Mouse (Mus musculus) intestine, embryonic 15.5 days (tissue): Measurements from ENCODE around the gene Hic1. TPM values are rescaled to one million over a fixed set of nuclear protein-coding genes. Genes with fewer than 3 reads are reported as not detected.

Experiments used
- ATAC-seq: fragments of 200-750 bp; cut with Nextera tagmentation; 2 replicates; pipeline ENCODE4 v1.8.0; 2017; ENCODE audit warnings: moderate TSS enrichment, moderate library complexity
- H3K27ac ChIP-seq: fragments of 300-500 bp; sonication (generic); 2 replicates; pipeline ENCODE4 v1.5.1; 2015; ENCODE audit warnings: mild to moderate bottlenecking, inconsistent platforms
- H3K27me3 ChIP-seq: fragments of 300-500 bp; sonication (generic); replicated peaks from 2 replicates; pipeline ENCODE4 v1.6.1; 2015; ENCODE audit warnings: inconsistent platforms
- H3K36me3 ChIP-seq: fragments of 300-500 bp; sonication (generic); 2 replicates; pipeline ENCODE4 v1.6.1; 2015; ENCODE audit warnings: inconsistent platforms
- H3K4me1 ChIP-seq: fragments of 300-500 bp; sonication (generic); replicated peaks from 2 replicates; pipeline ENCODE4 v1.6.1; 2015; ENCODE audit warnings: inconsistent platforms
- H3K4me2 ChIP-seq: fragments of 300-500 bp; sonication (generic); replicated peaks from 2 replicates; pipeline ENCODE4 v1.6.1; 2015; ENCODE audit warnings: mild to moderate bottlenecking, inconsistent platforms
- H3K4me3 ChIP-seq: fragments of 300-500 bp; sonication (generic); replicated peaks from 2 replicates; pipeline ENCODE4 v1.5.1; 2015; ENCODE audit warnings: inconsistent platforms
- H3K9ac ChIP-seq: fragments of 300-500 bp; sonication (generic); 2 replicates; pipeline ENCODE4 v1.6.1; 2015; ENCODE audit warnings: inconsistent platforms
- H3K9me3 ChIP-seq: fragments of 300-500 bp; sonication (generic); 2 replicates; pipeline ENCODE4 v1.6.1; 2016; ENCODE audit warnings: inconsistent platforms
- WGBS: fragments of 180-500 bp; shearing (Covaris S2); methylation state at CpG from one replicate; pipeline ENCODE4 v1.1.7; 2015; 5-methylcytosine and 5-hydroxymethylcytosine counted together
- polyA plus RNA-seq: library from polyadenylated mRNA; unstranded; fragments of >200 nt; fragmentation: Nextera tagmentation; extraction: Ambion mirVana; gene quantifications from 2 replicates; pipeline ENCODE4 v1.2.1, GENCODE M21; 2015

Gene Hic1
- polyA plus RNA-seq, 1 experiment from 2014 or later: 22.0 TPM

DNA sequence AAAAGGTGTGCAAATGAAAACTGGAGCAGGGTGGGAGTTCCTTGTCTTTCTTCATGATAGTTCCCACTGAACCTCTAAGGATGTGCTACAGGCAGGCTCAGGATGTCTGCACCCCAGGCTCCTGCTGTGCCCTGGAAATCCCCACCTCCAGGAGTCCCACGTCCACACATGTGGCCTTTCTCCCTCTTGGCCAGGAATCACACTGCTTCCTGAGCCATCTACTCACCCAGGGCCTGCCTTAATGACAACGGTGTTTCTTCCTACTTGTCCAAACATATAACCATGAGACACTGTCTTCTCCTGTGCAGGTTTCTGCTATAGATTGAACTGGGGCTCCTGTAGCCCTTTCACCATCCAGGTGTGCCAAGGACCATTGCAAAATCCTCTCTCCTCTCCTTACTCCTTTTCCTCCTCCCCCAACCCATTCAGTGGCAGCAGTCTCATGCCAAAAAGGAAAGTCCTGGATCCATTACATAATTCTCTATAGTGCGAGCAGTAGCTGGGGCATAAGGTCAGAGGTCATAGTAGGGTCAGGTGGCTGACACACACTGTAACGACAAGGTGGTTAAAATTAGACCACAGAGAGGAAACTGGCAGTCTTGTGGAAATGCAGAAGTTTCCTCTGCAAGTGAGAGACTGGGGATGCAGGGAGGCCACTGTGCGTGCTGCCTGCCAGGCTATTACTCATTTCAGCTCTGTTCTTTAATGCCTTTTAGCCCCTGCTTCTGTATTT is 32.5 kb downstream of the Hic1 start:
- Histone ChIP-seq H3K9me3 (no peaks in the 10 kb centered on the region), H3K4me1 (peaks cover 50% of the 10 kb centered on the region), H3K27ac (no peak overlapping the region), H3K4me3 (no peak overlapping the region), H3K36me3 (no peaks in the 10 kb centered on the region), H3K9ac (no peak overlapping the region), H3K4me2 (no peak overlapping the region), H3K27me3 (no peaks in the 10 kb centered on the region)
- WGBS: 44% methylated on average over 5 of the region's 5 CpGs
- ATAC-seq: no peak

DNA sequence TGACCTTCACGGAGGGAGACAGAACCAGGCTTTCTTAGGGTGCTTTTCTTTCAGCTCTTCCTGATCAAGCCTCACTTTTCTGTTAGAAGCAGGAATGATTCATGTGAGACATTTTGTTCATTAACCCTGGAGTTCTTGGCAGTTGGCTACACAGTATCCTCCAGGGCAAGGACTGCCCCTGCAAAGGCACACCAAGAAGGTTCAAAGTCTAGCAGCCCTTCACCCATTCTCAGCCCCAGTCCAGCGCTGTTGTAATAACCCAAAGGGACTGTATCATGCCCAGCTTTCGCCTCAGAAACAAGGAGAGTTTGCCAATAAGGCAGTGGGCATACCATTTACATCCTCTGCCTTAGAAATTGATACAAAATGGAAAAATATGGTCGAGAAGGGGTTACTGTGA is 34.0 kb downstream of the Hic1 start:
- Histone ChIP-seq H3K4me2 (no peak overlapping the region), H3K9me3 (no peaks in the 10 kb centered on the region), H3K4me3 (no peak overlapping the region), H3K27ac (no peak overlapping the region), H3K27me3 (no peaks in the 10 kb centered on the region), H3K9ac (no peak overlapping the region), H3K36me3 (no peaks in the 10 kb centered on the region), H3K4me1 (peaks cover 35% of the 10 kb centered on the region)
- 93% methylated on average over 4 of the region's 4 CpGs for WGBS
- no peak for ATAC-seq

DNA sequence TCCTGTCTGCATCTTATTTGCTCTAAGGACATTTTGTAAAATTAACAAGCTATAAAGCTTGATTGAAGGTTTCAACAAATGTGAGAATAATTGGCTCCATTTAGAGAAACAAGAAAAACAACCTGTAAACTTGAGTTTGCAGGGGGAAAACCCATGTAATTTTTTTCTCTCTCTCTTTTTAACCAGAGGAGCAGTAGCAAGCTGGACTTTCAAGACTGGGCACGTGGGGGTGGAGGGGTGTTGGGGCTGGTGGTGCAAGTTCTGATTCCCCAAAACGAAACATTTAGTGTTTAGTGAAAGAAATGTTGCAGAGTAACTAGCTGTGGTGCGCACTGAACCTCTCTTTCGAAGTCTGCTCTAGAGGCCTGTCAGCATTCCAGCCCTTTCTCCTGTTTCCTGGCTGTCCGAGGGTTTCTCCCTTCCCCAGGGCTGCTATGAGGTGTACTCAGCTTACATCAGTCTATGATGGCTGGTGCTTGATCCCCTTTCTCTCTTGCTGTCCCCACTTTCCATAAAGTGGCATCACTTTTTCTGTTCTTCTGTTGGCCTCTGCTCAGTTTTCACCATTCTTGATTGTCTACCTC is 34.7 kb downstream of the Hic1 start:
- H3K27me3 ChIP-seq: no peaks in the 10 kb centered on the region
- H3K9me3 ChIP-seq: no peaks in the 10 kb centered on the region
- WGBS: 60% methylated on average over 5 of the region's 5 CpGs
- H3K4me3 ChIP-seq: no peak overlapping the region
- H3K4me2 ChIP-seq: no peak overlapping the region
- H3K4me1 ChIP-seq: peaks cover 29% of the 10 kb centered on the region
- H3K36me3 ChIP-seq: no peaks in the 10 kb centered on the region
- ATAC-seq: no peak
- no peak overlapping the region for H3K9ac ChIP-seq
- peak overlapping the region; percentile 60; the same call in 1 of the 2 replicates for H3K27ac ChIP-seq

DNA sequence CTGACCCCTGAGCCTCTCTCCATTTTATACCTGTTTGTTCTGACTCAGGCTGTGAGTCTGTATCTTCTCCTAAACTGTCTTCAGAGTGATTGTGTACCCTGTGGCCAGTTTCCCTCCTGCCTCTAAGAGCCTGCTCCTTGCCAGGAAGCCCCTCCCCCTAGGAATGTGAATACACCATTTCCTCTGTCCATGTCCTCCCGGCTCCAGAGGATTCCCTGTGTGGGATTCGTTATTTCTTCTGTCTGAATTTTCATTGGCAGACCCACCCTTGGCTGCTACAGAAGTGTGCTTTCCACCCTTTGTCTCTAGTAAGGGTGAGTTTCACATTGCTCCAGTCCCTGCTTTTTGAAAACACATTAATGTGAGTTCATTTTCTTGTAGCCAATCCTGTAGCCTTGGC is 35.4 kb downstream of the Hic1 start:
- Histone ChIP-seq H3K4me1 (peaks cover 23% of the 10 kb centered on the region), H3K4me2 (no peak overlapping the region), H3K9ac (no peak overlapping the region), H3K27ac (peak overlapping the region; percentile 60), H3K4me3 (no peak overlapping the region), H3K27me3 (no peaks in the 10 kb centered on the region), H3K9me3 (no peaks in the 10 kb centered on the region), H3K36me3 (no peaks in the 10 kb centered on the region)
- 6% methylated on average over 2 of the region's 2 CpGs for WGBS
- peak; percentile 74 for ATAC-seq

DNA sequence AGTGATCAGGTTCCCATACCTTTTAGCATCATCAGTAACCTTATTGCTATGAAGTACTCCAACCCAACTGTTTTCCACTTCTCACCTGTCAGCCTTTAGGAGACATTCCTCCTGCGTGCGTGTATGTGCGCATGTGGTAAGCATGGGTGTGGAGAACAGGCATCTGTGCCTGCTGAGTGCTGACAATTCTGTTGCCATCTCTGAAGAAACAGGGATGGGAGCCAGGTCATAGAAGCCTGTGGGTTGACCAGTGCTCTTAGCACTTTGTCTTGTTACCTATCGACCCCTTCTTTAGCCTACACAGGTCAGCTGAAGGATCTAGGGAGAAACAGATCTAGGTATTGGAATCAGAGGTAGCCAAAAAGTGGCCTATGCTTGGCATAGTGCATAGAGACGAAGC is 35.9 kb downstream of the Hic1 start:
- Histone ChIP-seq H3K4me2 (no peak overlapping the region), H3K4me1 (peaks cover 18% of the 10 kb centered on the region; the same call in 1 of the 2 replicates), H3K4me3 (no peak overlapping the region), H3K9me3 (no peaks in the 10 kb centered on the region), H3K27ac (peak overlapping the region; percentile 60), H3K27me3 (no peaks in the 10 kb centered on the region), H3K36me3 (no peaks in the 10 kb centered on the region), H3K9ac (no peak overlapping the region)
- 80% methylated on average over 5 of the region's 5 CpGs for whole genome bisulfite sequencing
- no peak for ATAC-seq

DNA sequence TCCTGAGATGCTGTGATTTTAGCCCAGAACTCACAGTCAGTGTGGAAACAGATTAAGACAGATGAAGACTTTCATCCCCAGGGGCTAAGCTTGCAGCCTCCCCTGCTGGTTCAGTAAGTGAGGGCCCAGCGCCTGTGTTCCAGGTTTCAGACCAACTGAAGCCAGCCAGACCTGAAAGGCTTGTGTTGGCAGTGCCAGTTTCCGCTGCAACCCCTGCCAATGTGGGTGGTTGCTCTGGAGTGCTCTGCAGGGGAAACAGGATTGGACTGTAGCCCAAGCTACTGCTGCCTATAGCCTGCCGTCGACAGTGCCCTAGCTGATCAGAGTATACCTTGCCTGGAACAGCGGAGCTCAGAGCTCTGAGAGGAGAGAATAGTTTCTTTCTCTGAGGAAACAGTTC is 37.0 kb downstream of the Hic1 start:
- peaks cover 18% of the 10 kb centered on the region; the same call in 1 of the 2 replicates for H3K4me1 ChIP-seq
- H3K4me2 ChIP-seq: no peak overlapping the region
- 82% methylated on average over 5 of the region's 5 CpGs for WGBS
- no peak for ATAC-seq
- H3K9ac ChIP-seq: no peak overlapping the region
- H3K36me3 ChIP-seq: no peaks in the 10 kb centered on the region
- H3K4me3 ChIP-seq: no peak overlapping the region
- H3K27ac ChIP-seq: no peak overlapping the region
- H3K27me3 ChIP-seq: no peaks in the 10 kb centered on the region
- no peaks in the 10 kb centered on the region for H3K9me3 ChIP-seq

DNA sequence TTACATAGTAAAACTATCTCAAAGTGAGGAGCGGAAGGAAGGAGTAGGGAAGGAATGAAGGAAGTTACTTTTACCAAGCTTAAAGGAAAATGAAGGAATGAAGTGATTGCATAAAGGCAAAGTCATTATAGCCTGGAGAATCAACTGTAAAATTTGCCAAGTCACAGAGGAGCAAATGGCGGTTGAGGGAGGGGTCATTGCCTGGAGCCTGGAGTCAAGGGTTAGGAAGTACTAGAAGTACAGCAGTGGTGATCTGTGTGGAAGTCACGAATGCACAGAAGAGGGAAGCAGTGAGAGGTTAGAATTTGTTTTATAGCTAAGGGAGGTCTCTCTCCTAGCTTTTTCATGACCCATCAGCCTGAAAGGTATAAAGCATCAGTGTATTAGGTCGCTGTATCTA is 38.0 kb downstream of the Hic1 start:
- Histone ChIP-seq H3K9ac (no peak overlapping the region), H3K36me3 (no peaks in the 10 kb centered on the region), H3K9me3 (no peaks in the 10 kb centered on the region), H3K27me3 (no peaks in the 10 kb centered on the region), H3K4me2 (no peak overlapping the region), H3K4me1 (peaks cover 16% of the 10 kb centered on the region; the same call in 1 of the 2 replicates), H3K4me3 (no peak overlapping the region), H3K27ac (no peak overlapping the region)
- WGBS: 82% methylated on average over 4 of the region's 4 CpGs
- ATAC-seq: no peak

DNA sequence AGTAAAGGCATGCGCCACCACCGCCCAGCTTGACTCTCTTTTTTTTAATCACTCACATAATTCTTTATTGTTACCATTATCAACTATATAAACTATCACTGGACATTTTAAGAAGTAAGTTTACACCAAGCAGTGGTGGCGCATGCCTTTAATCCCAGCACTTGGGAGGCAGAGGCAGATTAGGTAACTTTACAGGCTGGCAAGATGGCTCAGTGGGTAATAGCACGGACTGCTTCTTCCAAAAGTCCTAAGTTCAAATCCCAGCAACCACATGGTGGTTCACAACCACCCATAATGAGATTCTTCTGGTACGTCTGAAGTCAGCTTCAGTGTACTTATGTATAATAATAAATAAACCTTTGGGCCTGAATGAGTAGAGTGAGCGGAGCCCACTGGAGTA is 39.8 kb downstream of the Hic1 start:
- Histone ChIP-seq H3K27me3 (no peaks in the 10 kb centered on the region), H3K4me3 (no peak overlapping the region), H3K4me1 (peaks cover 12% of the 10 kb centered on the region; the same call in 1 of the 2 replicates), H3K9ac (no peak overlapping the region), H3K4me2 (no peak overlapping the region), H3K9me3 (no peaks in the 10 kb centered on the region), H3K36me3 (no peaks in the 10 kb centered on the region), H3K27ac (no peak overlapping the region)
- no peak for ATAC-seq
- 92% methylated on average over 6 of the region's 6 CpGs for WGBS

DNA sequence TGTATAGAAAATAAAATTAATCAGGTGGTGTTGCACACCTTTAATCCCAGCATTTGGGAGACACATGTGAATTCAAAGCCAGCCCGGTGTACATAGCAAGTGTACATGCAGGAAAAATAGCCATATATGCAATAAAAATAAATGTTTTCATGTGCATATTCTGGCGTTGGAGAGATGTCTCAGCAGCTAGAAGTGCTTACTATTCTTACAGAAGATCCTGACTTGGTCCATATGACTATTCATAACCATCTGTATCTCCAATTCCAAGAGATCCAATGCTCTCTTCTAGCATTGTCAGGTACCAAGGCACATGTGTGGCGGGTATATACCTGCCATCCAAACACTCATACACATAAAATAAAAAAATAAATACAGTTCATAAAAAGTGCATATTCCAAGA is 42.9 kb downstream of the Hic1 start:
- no peak overlapping the region for H3K27ac ChIP-seq
- H3K4me3 ChIP-seq: no peak overlapping the region
- no peak overlapping the region for H3K9ac ChIP-seq
- H3K9me3 ChIP-seq: no peaks in the 10 kb centered on the region
- no peak overlapping the region for H3K4me2 ChIP-seq
- no peak for ATAC-seq
- no peaks in the 10 kb centered on the region for H3K36me3 ChIP-seq
- 91% methylated on average over 3 of the region's 3 CpGs for whole genome bisulfite sequencing
- no peaks in the 10 kb centered on the region for H3K27me3 ChIP-seq
- no peaks in the 10 kb centered on the region for H3K4me1 ChIP-seq

DNA sequence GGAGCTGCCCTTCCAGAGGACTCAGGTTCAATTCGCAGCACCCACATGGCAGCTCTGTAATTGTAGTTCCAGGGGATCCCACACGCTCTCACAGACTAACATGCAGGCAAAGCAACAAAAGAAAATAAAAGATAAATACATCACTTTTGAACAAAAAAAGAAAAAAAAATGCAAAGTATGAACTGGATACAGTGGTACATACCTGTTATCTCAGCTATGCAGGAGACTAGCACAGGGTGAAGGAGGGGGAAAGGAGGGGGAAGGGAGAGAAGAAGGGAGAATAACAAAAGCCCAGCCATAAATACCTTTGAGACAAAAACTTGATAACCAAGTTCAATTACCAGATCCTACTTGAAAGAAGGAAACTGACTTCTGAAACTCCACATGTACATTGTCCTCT is 44.9 kb downstream of the Hic1 start:
- Histone ChIP-seq H3K4me1 (0 out of 2 replicates have a peak, but pooled peaks cover under 1% of the 10 kb centered on the region), H3K36me3 (no peaks in the 10 kb centered on the region), H3K4me3 (no peak overlapping the region), H3K9me3 (no peaks in the 10 kb centered on the region), H3K4me2 (no peak overlapping the region), H3K27me3 (no peaks in the 10 kb centered on the region), H3K27ac (no peak overlapping the region), H3K9ac (no peak overlapping the region)
- ATAC-seq: peak; percentile 45; the same call in 1 of the 2 replicates
- 85% methylated on average over 2 of the region's 2 CpGs for WGBS

DNA sequence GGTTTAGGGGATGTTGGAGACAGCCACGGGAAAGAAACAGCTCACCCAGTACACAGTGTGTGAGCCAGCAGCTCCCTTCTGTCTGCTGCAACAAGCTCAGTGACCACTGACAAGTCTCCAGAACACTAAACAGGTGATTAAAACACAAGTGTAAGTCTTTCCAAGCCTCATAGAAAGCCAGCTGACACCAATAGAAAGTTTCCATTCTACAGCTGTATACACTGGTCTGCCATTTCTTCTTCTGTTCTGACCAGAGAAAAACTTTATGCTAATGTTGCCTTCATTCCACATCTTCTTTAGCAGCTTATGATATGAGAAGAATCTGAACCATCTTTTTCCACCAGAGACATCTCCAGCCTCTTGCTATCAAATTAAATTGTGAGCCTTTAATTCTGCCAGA is 48.0 kb downstream of the Hic1 start:
- Histone ChIP-seq H3K27ac (no peak overlapping the region), H3K4me3 (no peak overlapping the region), H3K9me3 (no peaks in the 10 kb centered on the region), H3K36me3 (no peaks in the 10 kb centered on the region), H3K27me3 (no peaks in the 10 kb centered on the region), H3K9ac (no peak overlapping the region), H3K4me2 (no peak overlapping the region), H3K4me1 (0 out of 2 replicates have a peak, but pooled peaks cover 2% of the 10 kb centered on the region)
- WGBS: 65% methylated on average over 1 of the region's 1 CpGs
- no peak for ATAC-seq

DNA sequence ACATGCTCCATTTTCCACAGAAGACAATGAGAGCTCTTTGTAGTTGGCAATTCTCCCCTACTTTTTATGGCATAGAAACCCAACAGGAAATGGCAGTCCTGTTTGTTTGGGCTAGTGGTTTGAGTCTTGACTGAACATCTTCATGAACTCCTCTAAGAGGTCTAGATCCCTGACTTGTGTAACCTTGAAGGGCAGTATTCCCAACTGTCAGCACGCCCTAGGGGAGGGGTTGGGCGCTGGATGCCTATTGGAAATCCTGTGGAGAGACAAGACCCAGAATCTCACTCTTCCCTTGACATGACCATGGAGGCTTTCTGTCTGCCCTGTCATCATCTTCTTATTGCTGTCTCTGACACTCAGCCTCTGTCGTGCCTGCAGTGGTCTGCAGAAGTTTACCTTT is 49.5 kb downstream of the Hic1 start:
- no peaks in the 10 kb centered on the region for H3K27me3 ChIP-seq
- ATAC-seq: no peak
- no peaks in the 10 kb centered on the region for H3K9me3 ChIP-seq
- WGBS: 76% methylated on average over 3 of the region's 3 CpGs
- no peak overlapping the region for H3K4me3 ChIP-seq
- no peak overlapping the region for H3K27ac ChIP-seq
- 0 out of 2 replicates have a peak, but pooled peaks cover 2% of the 10 kb centered on the region for H3K4me1 ChIP-seq
- H3K36me3 ChIP-seq: no peaks in the 10 kb centered on the region
- H3K9ac ChIP-seq: no peak overlapping the region
- H3K4me2 ChIP-seq: no peak overlapping the region

DNA sequence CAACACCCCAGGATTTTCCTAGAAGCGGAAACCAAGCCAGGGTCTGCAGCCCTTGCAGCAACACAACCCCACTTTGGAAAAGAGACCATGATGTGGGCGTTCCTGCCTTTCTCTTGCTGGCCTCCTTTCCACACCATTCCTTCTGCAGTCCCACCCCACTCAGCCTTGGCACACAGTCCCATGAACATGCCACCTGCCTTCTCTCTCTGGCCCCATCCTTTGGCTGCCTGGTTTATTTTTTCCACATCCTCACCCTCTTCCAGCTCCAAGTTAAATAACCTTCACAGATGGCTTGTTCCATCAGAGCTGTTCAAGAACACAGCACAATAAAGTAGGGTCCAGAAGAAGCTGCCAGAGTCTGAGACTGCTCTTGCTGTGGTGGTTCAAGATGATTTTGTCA is 50.0 kb downstream of the Hic1 start:
- Histone ChIP-seq H3K4me3 (no peak overlapping the region), H3K9me3 (no peaks in the 10 kb centered on the region), H3K27me3 (no peaks in the 10 kb centered on the region), H3K4me1 (0 out of 2 replicates have a peak, but pooled peaks cover 2% of the 10 kb centered on the region), H3K27ac (no peak overlapping the region), H3K36me3 (no peaks in the 10 kb centered on the region), H3K9ac (no peak overlapping the region), H3K4me2 (no peak overlapping the region)
- WGBS: 92% methylated on average over 2 of the region's 2 CpGs
- no peak for ATAC-seq
